Mouse (Mus musculus) forebrain, embryonic 16.5 days (tissue): Measurements from ENCODE around the gene Prss45. TPM values are rescaled to one million over a fixed set of nuclear protein-coding genes. Genes with fewer than 3 reads are reported as not detected.
"Not testable (repeated sequence)": the region's sequence is repeated elsewhere in the genome, so short reads cannot be mapped to it uniquely, and the experiment has no call there.

ENCODE experiments used
- ATAC-seq: fragments of 200-750 bp; cut with Nextera tagmentation; 2 replicates; pipeline ENCODE4 v1.8.0; 2017; ENCODE audit warnings: mild to moderate bottlenecking, moderate library complexity
- H3K27ac ChIP-seq: fragments of 300-500 bp; sonication (generic); 2 replicates; pipeline ENCODE4 v1.5.1; 2014; ENCODE audit warnings: low read length, control low read depth
- H3K27me3 ChIP-seq: fragments of 300-500 bp; sonication (generic); replicated peaks from 2 replicates; pipeline ENCODE4 v1.6.1; 2014; ENCODE audit warnings: low read length; ENCODE audit not compliant: control insufficient read depth, insufficient read depth
- H3K36me3 ChIP-seq: fragments of 300-500 bp; sonication (generic); 2 replicates; pipeline ENCODE4 v1.6.1; 2014; ENCODE audit not compliant: control insufficient read depth, insufficient read depth
- H3K4me1 ChIP-seq: fragments of 300-500 bp; sonication (generic); replicated peaks from 2 replicates; pipeline ENCODE4 v1.6.1; 2014; ENCODE audit warnings: low read length; ENCODE audit not compliant: control insufficient read depth, insufficient read depth
- H3K4me2 ChIP-seq: fragments of 300-500 bp; sonication (generic); 2 replicates; pipeline ENCODE4 v1.6.1; 2014; ENCODE audit warnings: mild to moderate bottlenecking, low read length, control low read depth
- H3K4me3 ChIP-seq: fragments of 300-500 bp; sonication (generic); replicated peaks from 2 replicates; pipeline ENCODE4 v1.5.1; 2014; ENCODE audit warnings: mild to moderate bottlenecking, low read length, control low read depth
- H3K9ac ChIP-seq: fragments of 300-500 bp; sonication (generic); replicated peaks from 2 replicates; pipeline ENCODE4 v1.6.1; 2014; ENCODE audit warnings: low read depth, low read length, control low read depth
- H3K9me3 ChIP-seq: fragments of 300-500 bp; sonication (generic); 2 replicates; pipeline ENCODE4 v1.6.1; 2016; ENCODE audit warnings: low read length; ENCODE audit not compliant: control insufficient read depth
- WGBS: fragments of 180-500 bp; shearing (Covaris S2); extraction: QIAGEN DNeasy Blood & Tissue Kit; methylation state at CpG from one replicate; pipeline ENCODE4 v1.1.7; 2014; 5-methylcytosine and 5-hydroxymethylcytosine counted together
- polyA plus RNA-seq: library from polyadenylated mRNA; unstranded; fragments of >200 nt; fragmentation: Nextera tagmentation; extraction: Ambion mirVana; gene quantifications from 2 replicates; pipeline ENCODE4 v1.2.1, GENCODE M21; 2015

The Prss45 gene
- not detected in 2 replicates for polyA plus RNA-seq

DNA sequence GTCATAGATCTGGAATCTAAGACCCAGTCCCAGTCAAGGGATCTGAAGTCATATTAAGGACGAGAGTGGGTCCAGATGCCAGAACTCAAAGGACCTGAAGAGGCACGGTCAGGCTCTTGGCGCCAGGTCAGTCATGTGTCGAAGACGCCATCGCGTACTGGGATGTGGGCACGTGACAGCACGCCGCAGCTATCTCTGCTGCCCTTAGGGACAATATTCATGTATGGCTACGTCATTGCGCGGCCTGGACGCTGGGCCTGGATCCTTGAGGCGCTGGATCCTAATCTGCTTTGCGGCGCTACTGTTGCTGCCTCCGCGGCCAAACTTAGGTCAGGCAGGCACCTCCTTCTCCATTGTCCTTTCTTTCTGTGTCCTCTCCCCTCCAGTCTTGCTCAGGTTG lies at the start of gene Prss45:
TSS of gene Prss45 (plus strand) at position 178 of the 400 bp plus-strand sequence.
- Histone ChIP-seq H3K27ac (no peak within 1 kb of the TSS), H3K36me3 (no peaks in the 10 kb centered on the region), H3K4me2 (no peak within 1 kb of the TSS), H3K9ac (no peak within 1 kb of the TSS), H3K4me1 (no peaks in the 10 kb centered on the region), H3K27me3 (no peaks in the 10 kb centered on the region), H3K9me3 (no peaks in the 10 kb centered on the region), H3K4me3 (no peak within 1 kb of the TSS)
- no peak for ATAC-seq
- 79% methylated on average over 19 of the region's 19 CpGs for WGBS

DNA sequence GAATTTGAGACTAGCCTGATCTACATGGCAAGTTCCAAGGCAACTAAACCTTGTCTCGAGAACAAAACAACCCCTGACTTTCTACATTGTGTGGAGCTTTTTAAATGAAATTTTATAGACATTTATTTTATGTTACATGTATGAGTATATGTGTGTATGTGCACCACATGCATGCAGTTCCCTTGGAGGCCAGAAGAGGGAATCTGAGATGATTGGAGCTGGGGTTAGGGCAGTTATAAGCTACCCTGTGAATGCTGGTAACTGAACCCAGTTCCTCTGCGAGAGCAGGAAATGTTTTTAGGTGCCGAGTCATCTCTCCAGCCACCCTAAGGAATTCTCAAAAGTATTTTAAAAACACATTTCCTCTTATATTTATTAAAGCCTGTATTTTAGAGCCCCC lies 46.2 kb upstream of the Prss45 start:
- Histone ChIP-seq H3K4me1 (no peaks in the 10 kb centered on the region), H3K4me2 (no peak overlapping the region), H3K9me3 (no peaks in the 10 kb centered on the region), H3K27ac (no peak overlapping the region), H3K9ac (no peak overlapping the region), H3K4me3 (no peak overlapping the region), H3K27me3 (peaks cover under 1% of the 10 kb centered on the region; the same call in 1 of the 2 replicates), H3K36me3 (no peaks in the 10 kb centered on the region)
- no peak for ATAC-seq
- 86% methylated on average over 3 of the region's 3 CpGs for WGBS

DNA sequence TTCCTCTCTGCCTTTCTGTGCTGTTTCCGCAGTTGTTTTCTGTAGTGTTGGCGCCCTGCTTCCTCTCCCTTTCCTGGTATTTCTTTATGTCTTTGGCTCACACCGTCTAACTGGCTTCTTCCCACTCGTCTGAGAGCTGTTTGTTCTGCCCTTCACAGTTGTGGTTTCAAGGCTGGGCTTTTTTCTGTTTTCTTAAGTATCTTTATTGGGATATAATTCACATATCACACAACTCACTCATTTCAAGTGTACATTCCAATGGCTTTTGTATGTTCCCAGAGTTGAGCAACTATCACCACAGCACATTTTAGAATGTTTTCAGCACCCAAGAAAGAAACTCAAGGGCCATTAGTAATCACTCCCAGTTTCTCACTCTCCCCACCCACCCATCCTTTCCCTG lies 43.9 kb upstream of the Prss45 start:
- H3K36me3 ChIP-seq, result no peaks in the 10 kb centered on the region
- 75% methylated on average over 4 of the region's 4 CpGs for WGBS
- H3K4me1 ChIP-seq, result no peaks in the 10 kb centered on the region
- H3K9me3 ChIP-seq, result no peaks in the 10 kb centered on the region
- H3K4me3 ChIP-seq, result no peak overlapping the region
- H3K9ac ChIP-seq, result no peak overlapping the region
- no peak overlapping the region for H3K27ac ChIP-seq
- no peaks in the 10 kb centered on the region for H3K27me3 ChIP-seq
- no peak for ATAC-seq
- no peak overlapping the region for H3K4me2 ChIP-seq

DNA sequence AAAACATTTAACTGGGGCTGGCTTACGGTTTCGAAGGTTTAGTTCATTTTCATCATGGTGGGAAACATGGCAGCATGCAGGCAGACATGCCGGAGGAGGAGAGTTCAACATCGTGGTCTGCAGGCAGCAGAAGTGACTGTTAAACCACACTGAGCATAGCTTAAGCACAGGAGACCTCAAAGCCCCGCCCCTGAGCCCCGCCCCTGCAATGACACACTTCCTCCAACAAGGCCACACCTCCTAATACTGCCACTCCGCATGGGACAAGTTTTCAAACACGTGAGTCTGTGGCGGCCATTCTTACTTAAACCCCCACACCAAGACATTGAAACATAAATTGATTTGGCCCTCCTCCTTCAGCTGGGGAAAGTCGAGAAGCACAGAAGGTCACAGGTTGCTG lies 37.4 kb upstream of the Prss45 start:
- Histone ChIP-seq H3K27ac (no peak overlapping the region), H3K4me3 (no peak overlapping the region), H3K9ac (no peak overlapping the region), H3K4me1 (no peaks in the 10 kb centered on the region), H3K9me3 (no peaks in the 10 kb centered on the region), H3K36me3 (no peaks in the 10 kb centered on the region), H3K27me3 (no peaks in the 10 kb centered on the region), H3K4me2 (no peak overlapping the region)
- 82% methylated on average over 10 of the region's 10 CpGs for WGBS
- ATAC-seq, result no peak

DNA sequence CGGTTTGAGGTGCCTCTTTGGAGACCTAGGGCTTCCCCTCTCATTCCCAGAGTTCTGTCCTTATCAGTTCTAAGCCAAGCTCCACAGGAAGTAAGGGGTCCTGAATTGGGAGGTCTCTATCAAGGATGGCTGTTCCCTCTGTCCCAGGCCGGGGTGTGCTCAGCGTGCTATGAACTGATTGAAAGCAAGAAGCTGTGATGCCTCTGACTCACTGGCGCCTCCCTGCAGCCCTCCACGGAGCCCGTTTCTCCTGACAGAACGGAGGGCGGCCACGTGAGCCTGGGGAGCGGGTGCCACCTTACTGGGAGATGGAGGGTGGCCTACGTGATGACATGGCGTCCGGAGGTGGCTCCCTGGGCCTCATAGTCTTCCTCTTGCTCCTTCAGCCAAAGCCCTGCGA lies 36.5 kb upstream of the Prss45 start, which contains the start of gene Prss42:
TSS of gene Prss42 (plus strand) at position 301 of the 400 bp plus-strand sequence.
- Histone ChIP-seq H3K4me1 (no peaks in the 10 kb centered on the region), H3K27ac (no peak within 1 kb of the TSS), H3K9me3 (no peaks in the 10 kb centered on the region), H3K36me3 (no peaks in the 10 kb centered on the region), H3K4me3 (no peak within 1 kb of the TSS), H3K4me2 (no peak within 1 kb of the TSS), H3K27me3 (no peaks in the 10 kb centered on the region), H3K9ac (no peak within 1 kb of the TSS)
- no peak for ATAC-seq
- WGBS, result 92% methylated on average over 14 of the region's 14 CpGs

DNA sequence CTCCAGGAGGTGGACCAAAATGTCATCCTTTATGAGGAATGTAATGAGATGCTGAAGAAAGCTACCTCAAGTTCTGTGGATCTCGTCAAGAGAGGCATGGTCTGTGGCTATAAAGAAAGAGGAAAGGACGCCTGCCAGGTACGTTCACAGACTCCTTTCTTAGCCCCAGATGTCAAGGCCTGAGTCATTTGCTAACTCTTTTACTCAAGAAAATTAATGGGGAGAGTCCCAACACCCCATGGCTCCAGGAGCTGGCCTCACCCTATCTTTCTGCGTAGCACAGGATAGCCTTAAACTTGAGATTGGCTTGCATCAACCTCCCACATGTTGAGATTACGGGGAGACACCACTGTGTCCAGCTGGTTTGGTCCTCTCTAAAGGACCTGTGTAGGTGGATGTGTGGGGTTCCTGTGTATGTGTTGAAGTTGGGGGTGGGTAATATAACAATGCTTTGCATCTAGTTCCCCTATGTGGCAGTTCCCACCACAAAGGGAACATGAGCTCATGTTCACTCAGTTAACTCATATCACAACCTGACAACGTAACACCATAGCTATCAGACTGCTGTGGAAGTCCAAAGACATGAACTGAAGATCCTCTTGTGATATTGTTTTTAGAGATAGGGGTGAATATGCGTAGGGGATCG lies 33.4 kb upstream of the Prss45 start:
- 92% methylated on average over 8 of the region's 8 CpGs for WGBS
- no peaks in the 10 kb centered on the region for H3K4me1 ChIP-seq

DNA sequence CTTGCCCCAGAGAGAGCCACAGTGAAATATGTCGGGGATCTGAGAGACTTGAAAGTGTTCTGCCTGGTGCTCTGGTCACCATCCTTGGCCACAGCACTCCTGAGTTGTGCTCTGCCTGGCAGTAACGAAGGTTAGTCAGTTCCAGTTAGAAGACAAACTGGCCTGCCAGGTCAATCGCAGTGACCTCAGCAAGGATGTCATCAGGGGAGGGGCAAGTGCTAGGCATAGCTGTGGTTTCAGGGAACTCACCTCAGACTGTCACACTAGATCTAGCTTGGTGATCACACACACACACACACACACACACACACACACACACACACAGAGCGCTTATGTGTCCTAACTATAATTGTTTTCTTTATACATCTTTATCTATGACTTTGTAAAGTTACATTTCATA lies 31.1 kb upstream of the Prss45 start:
- ATAC-seq, result no peak
- Histone ChIP-seq H3K4me1 (no peaks in the 10 kb centered on the region), H3K36me3 (no peaks in the 10 kb centered on the region), H3K4me2 (no peak overlapping the region), H3K9me3 (no peaks in the 10 kb centered on the region), H3K4me3 (no peak overlapping the region), H3K27me3 (no peaks in the 10 kb centered on the region), H3K9ac (no peak overlapping the region), H3K27ac (no peak overlapping the region)
- 82% methylated on average over 4 of the region's 4 CpGs for WGBS

More for the DNA sequence above, 33.4 kb upstream of the Prss45 start:
- Histone ChIP-seq H3K9ac (no peak overlapping the region), H3K9me3 (no peaks in the 10 kb centered on the region), H3K27ac (no peak overlapping the region), H3K36me3 (no peaks in the 10 kb centered on the region), H3K4me2 (no peak overlapping the region), H3K4me3 (no peak overlapping the region), H3K27me3 (no peaks in the 10 kb centered on the region)
- no peak for ATAC-seq

GRCm38 (mm10) chr9:110810051-110810450 lies 24.3 kb upstream of the Prss45 start:
- no peak for ATAC-seq
- 77% methylated on average over 4 of the region's 4 CpGs for WGBS
- Histone ChIP-seq H3K4me2 (no peak overlapping the region), H3K27ac (no peak overlapping the region), H3K9ac (no peak overlapping the region), H3K9me3 (no peaks in the 10 kb centered on the region), H3K36me3 (no peaks in the 10 kb centered on the region), H3K4me3 (no peak overlapping the region), H3K4me1 (no peaks in the 10 kb centered on the region), H3K27me3 (no peaks in the 10 kb centered on the region)

- no peak within 1 kb of the TSS for H3K9ac ChIP-seq
- no peak within 1 kb of the TSS for H3K4me3 ChIP-seq
- H3K4me2 ChIP-seq, result no peak within 1 kb of the TSS
- H3K27me3 ChIP-seq, result no peaks in the 10 kb centered on the region
- 67% methylated on average over 18 of the region's 18 CpGs for WGBS
- ATAC-seq, result no peak
- no peak within 1 kb of the TSS for H3K27ac ChIP-seq
- no peaks in the 10 kb centered on the region for H3K36me3 ChIP-seq
- no peaks in the 10 kb centered on the region for H3K4me1 ChIP-seq
- no peaks in the 10 kb centered on the region for H3K9me3 ChIP-seq
Observed at GRCm38 (mm10) chr9:110813789-110814188, 20.6 kb upstream of the Prss45 start, which contains the start of gene Prss44. Gene Prss44 (plus strand): TSS chr9:110813994.

- not testable (repeated sequence) for H3K4me1 ChIP-seq, H3K9ac ChIP-seq, H3K4me2 ChIP-seq, H3K36me3 ChIP-seq, H3K27ac ChIP-seq, H3K9me3 ChIP-seq, ATAC-seq, H3K4me3 ChIP-seq, H3K27me3 ChIP-seq
Observed at GRCm38 (mm10) chr9:110820546-110820945, 13.8 kb upstream of the Prss45 start.
